Mouse (Mus musculus) forebrain, embryonic 12.5 days (tissue): ENCODE data around the gene Plekhm2. TPM values are rescaled to one million over a fixed set of nuclear protein-coding genes. Genes with fewer than 3 reads are reported as not detected.
A peak's percentile ranks its signal among the peaks of the same experiment; 100 is the strongest.

Experiments used
- ATAC-seq: fragments of 200-750 bp; cut with Nextera tagmentation; 2 replicates; pipeline ENCODE4 v1.8.0; 2017; ENCODE audit warnings: moderate TSS enrichment; ENCODE audit not compliant: low FRiP score
- H3K27ac ChIP-seq: fragments of 300-500 bp; sonication (generic); 2 replicates; pipeline ENCODE4 v1.5.1; 2016; ENCODE audit warnings: mild to moderate bottlenecking
- H3K27me3 ChIP-seq: fragments of 300-500 bp; sonication (generic); 2 replicates; pipeline ENCODE4 v1.6.1; 2016; ENCODE audit warnings: mild to moderate bottlenecking
- H3K36me3 ChIP-seq: fragments of 300-500 bp; sonication (generic); replicated peaks from 2 replicates; pipeline ENCODE4 v1.6.1; 2016; ENCODE audit warnings: mild to moderate bottlenecking
- H3K4me1 ChIP-seq: fragments of 300-500 bp; sonication (generic); 2 replicates; pipeline ENCODE4 v1.6.1; 2016
- H3K4me2 ChIP-seq: fragments of 300-500 bp; sonication (generic); 2 replicates; pipeline ENCODE4 v1.6.1; 2016; ENCODE audit warnings: mild to moderate bottlenecking, moderate library complexity
- H3K4me3 ChIP-seq: fragments of 300-500 bp; sonication (generic); replicated peaks from 2 replicates; pipeline ENCODE4 v1.5.1; 2016; ENCODE audit warnings: mild to moderate bottlenecking
- H3K9ac ChIP-seq: fragments of 300-500 bp; sonication (generic); 2 replicates; pipeline ENCODE4 v1.6.1; 2016; ENCODE audit warnings: mild to moderate bottlenecking
- H3K9me3 ChIP-seq: fragments of 300-500 bp; sonication (generic); 2 replicates; pipeline ENCODE4 v1.6.1; 2016
- WGBS: fragments of 180-500 bp; shearing (Covaris S2); methylation state at CpG from one replicate; pipeline ENCODE4 v1.1.7; 2016; 5-methylcytosine and 5-hydroxymethylcytosine counted together
- polyA plus RNA-seq: library from polyadenylated mRNA; unstranded; fragments of >200 nt; fragmentation: Nextera tagmentation; extraction: Ambion mirVana; gene quantifications from 2 replicates; pipeline ENCODE4 v1.2.1, GENCODE M21; 2016

The Plekhm2 gene
- 5.2 and 6.6 TPM in 2 replicates for polyA plus RNA-seq

GRCm38 (mm10) chr4:141664799-141665198, at the start of gene Plekhm2:
Plekhm2 (minus strand) TSS chr4:141664899.
- H3K4me3 ChIP-seq: peak within 1 kb of the TSS; percentile 76
- H3K9ac ChIP-seq: peak within 1 kb of the TSS; percentile 82
- ATAC-seq: peak; percentile 24; the same call in 1 of the 2 replicates
- H3K27me3 ChIP-seq: no peaks in the 10 kb centered on the region
- peak within 1 kb of the TSS; percentile 85 for H3K4me2 ChIP-seq
- H3K9me3 ChIP-seq: no peaks in the 10 kb centered on the region
- H3K4me1 ChIP-seq: peaks cover 16% of the 10 kb centered on the region
- H3K27ac ChIP-seq: peak within 1 kb of the TSS; percentile 59; the same call in 1 of the 2 replicates
- H3K36me3 ChIP-seq: peaks cover 11% of the 10 kb centered on the region
- 64% methylated on average over 8 of the region's 8 CpGs for WGBS

DNA sequence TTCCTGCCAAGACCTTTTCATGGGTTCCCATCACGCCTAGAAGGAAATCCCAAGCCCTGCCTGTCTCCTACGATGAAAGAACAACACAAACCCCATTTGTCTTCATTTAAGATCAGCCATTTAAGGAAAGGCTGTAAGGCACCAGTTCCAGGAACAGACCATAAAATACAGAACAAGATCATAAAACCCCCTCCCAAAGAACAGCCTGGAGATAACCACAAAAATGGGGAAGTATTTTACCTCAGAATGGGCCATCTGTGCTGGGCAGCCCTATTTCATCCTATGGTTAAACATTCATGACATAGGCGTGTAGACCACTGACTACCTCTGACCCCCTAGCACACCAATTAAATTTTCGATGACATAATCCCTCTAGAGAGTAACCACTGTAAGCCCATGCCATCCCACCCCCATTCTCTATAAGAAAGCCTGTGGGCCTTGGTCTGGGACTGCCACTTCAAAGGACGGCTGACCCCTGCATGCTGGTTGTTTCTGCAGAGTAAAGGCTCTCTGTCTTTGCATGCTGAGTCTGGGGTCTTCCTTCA, 49.0 kb upstream of the Plekhm2 start:
- 90% methylated on average over 5 of the region's 5 CpGs for WGBS
- Histone ChIP-seq H3K4me2 (no peak overlapping the region), H3K4me3 (no peak overlapping the region), H3K9me3 (no peaks in the 10 kb centered on the region), H3K36me3 (peaks cover 54% of the 10 kb centered on the region), H3K9ac (no peak overlapping the region), H3K4me1 (no peaks in the 10 kb centered on the region), H3K27me3 (no peaks in the 10 kb centered on the region), H3K27ac (no peak overlapping the region)
- no peak for ATAC-seq

DNA sequence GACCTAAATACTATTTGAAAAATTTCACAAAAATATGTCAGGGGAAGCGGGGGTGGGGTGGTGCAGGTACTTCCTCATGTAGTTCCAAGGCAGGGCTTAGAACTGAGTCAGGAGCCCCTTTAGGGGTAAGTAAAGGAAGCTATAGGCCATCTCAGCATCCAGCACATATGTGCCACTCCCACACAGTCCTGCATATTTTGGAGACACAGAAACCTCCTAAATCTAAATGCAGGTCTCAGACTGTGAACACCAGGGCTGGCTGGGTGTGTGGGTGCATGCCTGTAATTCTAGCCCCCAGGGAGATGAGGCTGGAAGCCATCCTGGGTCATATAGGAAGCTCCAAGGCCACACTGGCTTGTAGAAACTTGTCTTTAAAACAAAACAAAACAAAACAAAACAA, 46.6 kb upstream of the Plekhm2 start:
- no peak for ATAC-seq
- H3K9me3 ChIP-seq: no peaks in the 10 kb centered on the region
- no peak overlapping the region for H3K4me3 ChIP-seq
- H3K27me3 ChIP-seq: no peaks in the 10 kb centered on the region
- no peak overlapping the region for H3K9ac ChIP-seq
- H3K4me1 ChIP-seq: no peaks in the 10 kb centered on the region
- H3K36me3 ChIP-seq: peaks cover 68% of the 10 kb centered on the region
- H3K4me2 ChIP-seq: no peak overlapping the region
- 95% methylated on average over 1 of the region's 1 CpGs for WGBS
- no peak overlapping the region for H3K27ac ChIP-seq

- 92% methylated on average over 2 of the region's 2 CpGs for WGBS
- Histone ChIP-seq H3K27me3 (no peaks in the 10 kb centered on the region), H3K36me3 (peaks cover 91% of the 10 kb centered on the region), H3K9me3 (no peaks in the 10 kb centered on the region), H3K4me2 (no peak overlapping the region), H3K9ac (no peak overlapping the region), H3K27ac (no peak overlapping the region), H3K4me3 (no peak overlapping the region), H3K4me1 (no peaks in the 10 kb centered on the region)
- no peak for ATAC-seq
Observed at GRCm38 (mm10) chr4:141708971-141709370, 44.3 kb upstream of the Plekhm2 start.

DNA sequence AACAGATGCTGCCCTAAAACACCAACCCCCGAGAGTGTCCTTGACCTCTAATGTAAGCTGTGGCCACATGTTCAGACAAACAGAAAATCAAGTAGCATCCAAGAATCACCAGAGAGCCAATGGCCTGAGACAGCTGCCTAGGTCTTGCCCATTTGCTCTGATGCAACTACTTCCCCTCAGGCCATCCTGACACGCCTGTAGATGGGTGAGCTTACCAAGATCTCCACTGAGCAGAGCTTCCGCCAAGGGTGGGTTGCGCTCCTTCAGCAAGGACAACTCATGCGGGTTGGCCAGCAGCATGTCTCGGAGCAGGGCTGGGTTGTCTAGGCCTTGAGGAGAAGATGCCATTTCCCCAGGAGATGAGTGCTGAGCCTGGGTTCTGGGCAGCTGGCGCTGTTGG, 43.3 kb upstream of the Plekhm2 start:
- no peak for ATAC-seq
- Histone ChIP-seq H3K27ac (no peak overlapping the region), H3K9ac (no peak overlapping the region), H3K9me3 (no peaks in the 10 kb centered on the region), H3K4me1 (no peaks in the 10 kb centered on the region), H3K4me2 (no peak overlapping the region), H3K4me3 (no peak overlapping the region), H3K36me3 (peaks cover 96% of the 10 kb centered on the region), H3K27me3 (no peaks in the 10 kb centered on the region)
- 96% methylated on average over 7 of the region's 7 CpGs for WGBS

DNA sequence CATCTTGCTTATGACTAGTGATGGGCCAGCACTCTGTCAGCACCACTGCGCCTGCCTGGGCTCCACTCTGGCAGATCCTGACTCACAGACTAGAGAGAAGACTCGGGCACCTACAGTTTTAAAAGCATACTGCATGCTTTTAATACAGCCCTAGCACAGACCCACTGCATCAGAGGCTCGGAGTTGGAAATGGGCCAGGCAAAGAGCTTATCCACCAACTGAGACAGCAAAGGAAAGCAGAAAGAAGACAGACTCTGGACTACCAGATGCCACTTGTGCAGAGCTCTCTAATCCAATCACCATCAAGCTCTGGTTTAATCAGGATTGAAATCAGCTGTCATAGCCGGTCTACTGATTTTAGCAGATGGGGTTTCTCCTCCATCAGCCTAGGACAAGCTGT, 40.6 kb upstream of the Plekhm2 start:
- WGBS: 91% methylated on average over 4 of the region's 4 CpGs
- Histone ChIP-seq H3K9ac (no peak overlapping the region), H3K27ac (no peak overlapping the region), H3K4me2 (no peak overlapping the region), H3K36me3 (peaks cover 94% of the 10 kb centered on the region), H3K4me1 (no peaks in the 10 kb centered on the region), H3K9me3 (no peaks in the 10 kb centered on the region), H3K27me3 (no peaks in the 10 kb centered on the region), H3K4me3 (no peak overlapping the region)
- ATAC-seq: no peak

- Histone ChIP-seq H3K36me3 (peaks cover 96% of the 10 kb centered on the region), H3K27ac (no peak overlapping the region), H3K4me1 (no peaks in the 10 kb centered on the region), H3K9me3 (no peaks in the 10 kb centered on the region), H3K4me3 (no peak overlapping the region), H3K9ac (no peak overlapping the region), H3K27me3 (no peaks in the 10 kb centered on the region), H3K4me2 (no peak overlapping the region)
- WGBS: 89% methylated on average over 2 of the region's 2 CpGs
- ATAC-seq: no peak
Observed at GRCm38 (mm10) chr4:141704625-141705024, 39.9 kb upstream of the Plekhm2 start.

DNA sequence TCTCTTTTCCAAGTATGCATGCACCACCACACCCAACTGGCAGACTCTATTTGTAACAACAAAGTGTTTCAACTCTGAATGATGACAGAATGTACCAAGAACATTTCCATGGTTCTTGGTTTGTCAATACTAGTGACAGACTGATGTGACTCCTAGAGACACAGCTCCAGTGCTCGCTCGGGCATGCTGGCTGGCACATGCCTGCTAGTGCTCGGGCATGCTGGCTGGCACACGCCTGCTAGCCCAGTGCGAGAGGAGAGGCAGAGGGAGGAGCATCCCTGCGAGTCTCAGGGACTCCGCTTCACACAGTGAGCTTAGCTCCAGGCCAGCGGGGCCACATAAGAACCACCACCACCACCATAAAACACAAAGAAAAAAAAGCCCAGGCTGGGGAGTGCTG, 30.0 kb upstream of the Plekhm2 start:
- Histone ChIP-seq H3K9me3 (no peaks in the 10 kb centered on the region), H3K4me3 (no peak overlapping the region), H3K4me1 (no peaks in the 10 kb centered on the region), H3K27ac (no peak overlapping the region), H3K9ac (no peak overlapping the region), H3K27me3 (no peaks in the 10 kb centered on the region), H3K4me2 (no peak overlapping the region), H3K36me3 (peaks cover 87% of the 10 kb centered on the region)
- WGBS: 91% methylated on average over 8 of the region's 8 CpGs
- ATAC-seq: no peak

DNA sequence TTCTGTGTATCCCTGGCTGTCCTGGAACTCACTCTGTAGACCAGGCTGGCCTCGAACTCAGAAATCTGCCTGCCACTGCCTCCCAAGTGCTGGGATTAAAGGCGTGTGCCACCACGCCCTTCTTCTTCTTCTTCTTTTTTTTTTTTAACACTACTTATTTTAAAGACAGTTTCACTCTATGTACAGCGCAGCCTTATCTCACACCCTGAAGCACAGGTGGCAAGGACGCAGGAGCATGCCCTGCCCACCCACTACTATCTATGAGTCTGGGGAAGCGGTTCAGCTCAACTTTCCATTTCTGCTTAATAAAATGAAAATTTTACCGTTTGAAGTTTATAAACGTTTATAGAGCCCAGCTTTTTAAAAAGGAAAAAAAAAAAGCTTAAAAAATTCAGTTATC, 23.8 kb upstream of the Plekhm2 start:
- peaks cover 66% of the 10 kb centered on the region for H3K36me3 ChIP-seq
- no peaks in the 10 kb centered on the region for H3K4me1 ChIP-seq
- ATAC-seq: no peak

GRCm38 (mm10) chr4:141686525-141686924, 21.8 kb upstream of the Plekhm2 start:
- Histone ChIP-seq H3K27me3 (no peaks in the 10 kb centered on the region), H3K4me3 (no peak overlapping the region), H3K9me3 (no peaks in the 10 kb centered on the region), H3K27ac (no peak overlapping the region), H3K4me2 (no peak overlapping the region), H3K36me3 (peaks cover 50% of the 10 kb centered on the region), H3K9ac (no peak overlapping the region), H3K4me1 (0 out of 2 replicates have a peak, but pooled peaks cover 5% of the 10 kb centered on the region)
- 69% methylated on average over 8 of the region's 8 CpGs for WGBS
- no peak for ATAC-seq

More for the DNA sequence above, 23.8 kb upstream of the Plekhm2 start:
- Histone ChIP-seq H3K9me3 (no peaks in the 10 kb centered on the region), H3K4me3 (no peak overlapping the region), H3K9ac (no peak overlapping the region), H3K27ac (no peak overlapping the region), H3K27me3 (no peaks in the 10 kb centered on the region), H3K4me2 (no peak overlapping the region)
- 96% methylated on average over 8 of the region's 8 CpGs for WGBS

- 88% methylated on average over 3 of the region's 3 CpGs for WGBS
- Histone ChIP-seq H3K4me3 (no peak overlapping the region), H3K4me2 (no peak overlapping the region), H3K9ac (no peak overlapping the region), H3K9me3 (no peaks in the 10 kb centered on the region), H3K36me3 (peaks cover 45% of the 10 kb centered on the region), H3K27me3 (no peaks in the 10 kb centered on the region), H3K27ac (no peak overlapping the region), H3K4me1 (0 out of 2 replicates have a peak, but pooled peaks cover 5% of the 10 kb centered on the region)
- ATAC-seq: no peak
Observed at GRCm38 (mm10) chr4:141686093-141686492, 21.4 kb upstream of the Plekhm2 start.

GRCm38 (mm10) chr4:141685499-141685898, 20.8 kb upstream of the Plekhm2 start, which contains the start of gene Rsc1a1:
Rsc1a1 (minus strand) TSS chr4:141685599.
- H3K27ac ChIP-seq: no peak within 1 kb of the TSS
- H3K4me2 ChIP-seq: no peak within 1 kb of the TSS
- H3K4me1 ChIP-seq: 0 out of 2 replicates have a peak, but pooled peaks cover 8% of the 10 kb centered on the region
- H3K4me3 ChIP-seq: no peak within 1 kb of the TSS
- no peak within 1 kb of the TSS for H3K9ac ChIP-seq
- H3K36me3 ChIP-seq: peaks cover 39% of the 10 kb centered on the region
- WGBS: 96% methylated on average over 6 of the region's 6 CpGs
- no peaks in the 10 kb centered on the region for H3K27me3 ChIP-seq
- no peaks in the 10 kb centered on the region for H3K9me3 ChIP-seq
- no peak for ATAC-seq

DNA sequence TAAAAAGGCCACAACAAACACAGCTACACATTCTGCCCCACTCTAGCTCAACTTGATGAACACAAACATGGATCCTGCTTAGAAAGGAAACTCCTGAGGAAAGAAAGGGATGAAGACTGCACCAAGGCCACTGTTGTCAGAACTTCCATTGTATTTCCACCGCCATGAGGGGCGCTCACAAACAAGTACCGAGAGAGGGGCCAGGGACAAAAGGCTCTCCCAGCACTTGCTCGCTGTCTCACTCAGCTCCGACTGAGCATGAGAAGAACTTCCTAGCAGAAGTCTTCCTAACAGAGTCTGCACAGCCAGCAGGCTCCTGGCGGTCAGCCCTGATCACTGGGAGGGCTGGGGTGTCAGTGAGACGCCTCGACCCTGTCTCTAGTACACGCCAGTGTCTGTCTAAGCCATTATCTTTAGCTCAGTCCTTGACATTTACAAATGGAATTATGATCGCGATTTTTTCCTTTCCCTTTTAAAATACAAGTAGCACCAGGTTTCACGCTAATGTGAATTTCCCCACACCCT, 18.1 kb upstream of the Plekhm2 start:
- 0 out of 2 replicates have a peak, but pooled peaks cover 8% of the 10 kb centered on the region for H3K4me1 ChIP-seq
- H3K36me3 ChIP-seq: peaks cover 32% of the 10 kb centered on the region
- no peak overlapping the region for H3K27ac ChIP-seq
- H3K9ac ChIP-seq: no peak overlapping the region
- no peak for ATAC-seq
- WGBS: 63% methylated on average over 12 of the region's 12 CpGs
- no peak overlapping the region for H3K4me3 ChIP-seq
- no peak overlapping the region for H3K4me2 ChIP-seq
- H3K9me3 ChIP-seq: no peaks in the 10 kb centered on the region
- H3K27me3 ChIP-seq: no peaks in the 10 kb centered on the region
